10 mouse cellular contexts compared by ENCODE assay signal in the genomic region with DNA sequence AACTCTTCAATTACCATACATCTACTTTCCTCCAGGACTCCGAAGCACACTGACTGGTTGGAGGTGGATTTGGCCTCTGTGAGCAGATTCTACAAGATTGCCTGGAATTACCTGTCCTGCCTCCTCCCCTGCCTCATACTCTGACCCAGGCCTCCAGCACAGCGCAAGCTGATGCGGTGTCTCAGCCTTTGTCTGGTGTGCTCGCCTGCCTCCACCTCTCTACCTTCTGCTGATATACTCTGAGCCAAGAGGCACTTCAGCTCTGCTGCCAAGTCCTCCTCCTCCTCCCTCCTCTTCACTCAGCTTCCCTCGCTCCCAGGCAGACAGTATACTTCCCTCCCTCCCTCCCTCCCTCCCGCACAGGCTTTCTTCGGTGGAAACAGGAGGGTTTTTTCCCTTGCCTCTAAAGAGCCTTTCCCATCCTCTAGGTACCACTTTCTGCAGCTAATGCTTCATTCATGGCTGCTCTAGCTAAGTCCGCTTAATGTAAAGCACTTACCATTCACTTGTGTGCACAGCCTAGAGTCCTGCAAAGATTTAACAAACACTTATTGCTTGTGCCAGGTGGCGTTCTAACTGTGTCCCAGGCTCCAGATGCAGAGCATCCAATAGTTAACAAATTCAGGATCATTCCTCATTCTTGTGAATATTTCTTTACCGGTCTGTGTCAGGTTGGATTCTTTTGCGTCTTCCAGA.
DNase-seq lines count a peak whose midpoint lies in the region; ATAC-seq and TF ChIP-seq lines count a peak whose summit lies in the region.
"Had no signal": no experiment of that assay in that cellular context is flagged by ENCODE, and none has a peak within 500 bp of the region (broad histone marks: within the 10 kb centered on the region; RNA-seq: fewer than 3 reads in every experiment).

No protein-coding gene starts in this region.

- 0 out of 2 replicates have a peak, but pooled peaks have one; percentile 52 for ATAC-seq in heart, embryonic 11.5 days (replicated peaks; ENCODE audit: insufficient number of reproducible peaks, low FRiP score, low TSS enrichment)
- peak; percentile 93 for ATAC-seq in forebrain, embryonic 15.5 days (replicated peaks)

- no peak overlapping the region for H3K4me3 ChIP-seq in heart, embryonic 11.5 days (ENCODE audit: low read depth, low read length)
- no peak overlapping the region for H3K4me3 ChIP-seq in heart, embryonic 10.5 days
- H3K4me3 ChIP-seq in forebrain, embryonic 15.5 days: no peak overlapping the region

- H3K9ac ChIP-seq in heart, embryonic 11.5 days (ENCODE audit: low read depth, low read length): no peak overlapping the region
- no peak overlapping the region for H3K9ac ChIP-seq in forebrain, embryonic 15.5 days (replicated peaks)

- H3K36me3 ChIP-seq in heart, embryonic 11.5 days (ENCODE audit: control insufficient read depth, insufficient read depth, low read length): no peaks in the 10 kb centered on the region
- H3K36me3 ChIP-seq in heart, embryonic 10.5 days: no peaks in the 10 kb centered on the region
- no peaks in the 10 kb centered on the region for H3K36me3 ChIP-seq in forebrain, embryonic 15.5 days

- TF ChIP-seq CTCF in brain, embryonic 14.5 days (IDR thresholded peaks at IDR 0.05; ENCODE audit: borderline replicate concordance, extremely low read depth, insufficient read depth, insufficient read length): no peak

- WGBS in heart, embryonic 11.5 days (ENCODE audit: insufficient replicate concordance): 56% methylated on average over 11 of the region's 11 CpGs
- 60% methylated on average over 11 of the region's 11 CpGs for WGBS in heart, embryonic 10.5 days
- WGBS in forebrain, embryonic 15.5 days: 36% methylated on average over 11 of the region's 11 CpGs

- TF ChIP-seq POLR2A in brain, embryonic 14.5 days (IDR thresholded peaks at IDR 0.05; ENCODE audit: borderline replicate concordance, extremely low read depth, insufficient read depth, insufficient read length, poor library complexity, severe bottlenecking): no peak

- H3K27ac ChIP-seq in heart, embryonic 11.5 days (ENCODE audit: low read depth, low read length): no peak overlapping the region
- no peak overlapping the region for H3K27ac ChIP-seq in heart, embryonic 10.5 days
- H3K27ac ChIP-seq in forebrain, embryonic 15.5 days (replicated peaks): peak overlapping the region; percentile 56

- H3K9me3 ChIP-seq in heart, embryonic 11.5 days (replicated peaks; ENCODE audit: control insufficient read depth, low read length): no peaks in the 10 kb centered on the region
- no peaks in the 10 kb centered on the region for H3K9me3 ChIP-seq in heart, embryonic 10.5 days
- H3K9me3 ChIP-seq in forebrain, embryonic 15.5 days: no peaks in the 10 kb centered on the region

- intact Hi-C loops in left cerebral cortex, postnatal 36 days (cut with DNase I): loop anchor here (5.0 kb wide), 2 partner anchors 74 to 89 kb away; partner anchors contain the start of gene Rgs7bp

- no peaks in the 10 kb centered on the region for H3K27me3 ChIP-seq in heart, embryonic 11.5 days (ENCODE audit: control insufficient read depth, insufficient read depth, low read length)
- 0 out of 2 replicates have a peak, but pooled peaks cover 5% of the 10 kb centered on the region for H3K27me3 ChIP-seq in heart, embryonic 10.5 days (ENCODE audit: insufficient read depth, poor library complexity, severe bottlenecking)
- H3K27me3 ChIP-seq in forebrain, embryonic 15.5 days: no peaks in the 10 kb centered on the region

- H3K4me1 ChIP-seq in heart, embryonic 11.5 days (ENCODE audit: control insufficient read depth, insufficient read depth, low read length): no peaks in the 10 kb centered on the region
- H3K4me1 ChIP-seq in heart, embryonic 10.5 days: peaks cover 3% of the 10 kb centered on the region; the same call in 1 of the 2 replicates
- peaks cover 29% of the 10 kb centered on the region for H3K4me1 ChIP-seq in forebrain, embryonic 15.5 days

- no peak for DNase-seq in heart, embryonic 10.5 days (ENCODE audit: low spot score)
- peak; percentile 87 for DNase-seq in brain, embryonic 14.5 days (ENCODE audit: low read depth)
- DNase-seq in left cerebral cortex, postnatal 36 days (ENCODE audit: low spot score in 2 of 2): peak; percentile 72 to 81
- DNase-seq in embryo, embryonic 11 days: no peak
- DNase-seq in kidney, postnatal 4 days: no peak
- DNase-seq in testis, postnatal 14 days (ENCODE audit: low spot score): no peak
- DNase-seq: B cell, adult 2 months; gastrocnemius, postnatal 25 days had no signal

- no peak overlapping the region for H3K4me2 ChIP-seq in heart, embryonic 11.5 days
- 0 out of 2 replicates have a peak overlapping the region, but pooled peaks have one; percentile 4 for H3K4me2 ChIP-seq in forebrain, embryonic 15.5 days (replicated peaks)

Comparison
In these comparisons a context has a peak if more than half of its experiments do, and no peak if none do; other contexts are left out.
1. DNase-seq: peak in brain, embryonic 14.5 days (single experiment) and left cerebral cortex, postnatal 36 days (2 of 2); none in heart, embryonic 10.5 days (single experiment), embryo, embryonic 11 days (single experiment), kidney, postnatal 4 days (0 of 2) and testis, postnatal 14 days (single experiment).